In the genomic region with DNA sequence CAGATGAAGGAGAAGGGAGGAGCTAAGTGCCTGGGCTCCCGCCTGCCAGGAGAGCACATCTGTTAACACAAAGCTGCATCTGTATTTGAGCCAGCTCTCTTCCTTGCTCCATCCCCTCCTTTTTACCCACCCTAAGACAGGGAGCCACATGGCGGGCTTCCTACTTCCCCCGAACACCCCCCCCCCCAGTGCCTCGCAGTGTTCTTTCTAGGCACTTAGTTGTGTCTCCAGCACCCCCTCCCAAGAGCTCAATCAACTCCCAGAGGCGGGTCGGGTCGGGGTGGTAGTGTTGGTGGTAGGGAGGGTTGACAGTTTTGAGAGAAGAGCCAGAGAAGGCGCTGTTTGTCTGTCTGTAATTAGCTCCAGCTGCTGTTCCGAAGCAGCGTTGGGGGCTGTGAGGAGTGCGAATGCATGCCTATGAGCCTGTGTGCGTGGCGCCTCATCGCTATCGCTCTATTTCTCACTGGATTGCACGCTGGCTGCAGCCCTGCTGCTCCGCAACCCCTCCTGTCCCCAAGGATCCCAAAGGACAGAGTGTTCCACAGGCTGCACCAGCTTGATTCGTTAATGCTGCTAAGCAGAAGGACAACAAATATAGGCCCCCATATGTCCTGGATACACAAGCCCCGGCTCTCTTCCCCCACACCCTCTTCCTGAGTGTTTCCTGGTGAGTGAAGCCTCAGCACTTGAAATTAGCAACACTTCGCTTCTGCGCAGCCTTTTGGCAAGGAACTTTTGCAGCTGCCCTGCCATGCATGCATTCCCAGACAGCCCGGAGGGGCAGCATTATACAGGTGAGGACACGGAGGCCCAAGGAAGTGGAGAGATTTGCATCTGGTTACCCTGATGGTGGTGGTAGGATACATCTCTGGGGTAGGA, we compare ENCODE assay signal across 8 mouse cellular contexts. TPM values are rescaled to one million over a fixed set of nuclear protein-coding genes. Genes with fewer than 3 reads are reported as not detected.
DNase-seq lines count a peak whose midpoint lies in the region; ATAC-seq and TF ChIP-seq lines count a peak whose summit lies in the region.

No protein-coding gene starts in this region.

- H3K9me3 ChIP-seq in intestine, embryonic 15.5 days = no peaks in the 10 kb centered on the region
- no peaks in the 10 kb centered on the region for H3K9me3 ChIP-seq in neural tube, embryonic 14.5 days (ENCODE audit: control insufficient read depth, low read length)

- no peak for TF ChIP-seq CTCF in cerebellum, adult 2 months (IDR thresholded peaks at IDR 0.05; ENCODE audit: borderline replicate concordance, insufficient read depth, low read depth, low read length)

- H3K27ac ChIP-seq in cerebellum, adult 2 months (ENCODE audit: insufficient read depth, low read length) = no peak overlapping the region
- H3K27ac ChIP-seq in intestine, embryonic 15.5 days = peak overlapping the region; percentile 56
- H3K27ac ChIP-seq in neural tube, embryonic 14.5 days (ENCODE audit: low read depth, low read length) = no peak overlapping the region

- H3K27me3 ChIP-seq in cerebellum, adult 2 months (ENCODE audit: control insufficient read depth, insufficient read depth, low read length) = no peaks in the 10 kb centered on the region
- H3K27me3 ChIP-seq in intestine, embryonic 15.5 days (replicated peaks) = 0 out of 2 replicates have a peak, but pooled peaks cover 5% of the 10 kb centered on the region
- H3K27me3 ChIP-seq in neural tube, embryonic 14.5 days (ENCODE audit: control insufficient read depth, insufficient read depth, low read length) = no peaks in the 10 kb centered on the region

- no peaks in the 10 kb centered on the region for H3K36me3 ChIP-seq in intestine, embryonic 15.5 days
- H3K36me3 ChIP-seq in neural tube, embryonic 14.5 days (ENCODE audit: control insufficient read depth, insufficient read depth, low read length) = no peaks in the 10 kb centered on the region

- H3K4me2 ChIP-seq in intestine, embryonic 15.5 days (replicated peaks) = peak overlapping the region; percentile 57
- H3K4me2 ChIP-seq in neural tube, embryonic 14.5 days (ENCODE audit: low read depth, low read length) = peak overlapping the region; percentile 49

- no peak for TF ChIP-seq POLR2A in cerebellum, adult 2 months (IDR thresholded peaks at IDR 0.05; ENCODE audit: borderline replicate concordance, insufficient read depth, low read length)

- DNase-seq in cerebellum, adult 2 months = no peak
- DNase-seq in cerebellum, adult 18-20 months = no peak
- DNase-seq in right cerebral cortex, postnatal 14 days = peak; percentile 12
- no peak for DNase-seq in right cerebral cortex, postnatal 10 days (ENCODE audit: low spot score in 2 of 2)
- DNase-seq in c-Kit-positive CD71-positive TER-119-positive erythroid progenitor cells, embryonic 14.5 days (ENCODE audit: low spot score) = no peak
- no peak for DNase-seq in adrenal gland, adult 8-10 months

- 18% methylated on average over 23 of the region's 23 CpGs for WGBS in cerebellum, adult 2 months
- 23% methylated on average over 22 of the region's 23 CpGs for WGBS in intestine, embryonic 15.5 days
- 18% methylated on average over 18 of the region's 23 CpGs for WGBS in neural tube, embryonic 14.5 days

- no peak overlapping the region for H3K9ac ChIP-seq in intestine, embryonic 15.5 days
- 0 out of 2 replicates have a peak overlapping the region, but pooled peaks have one; percentile 21 for H3K9ac ChIP-seq in neural tube, embryonic 14.5 days (replicated peaks; ENCODE audit: low read depth, low read length)

- ATAC-seq in intestine, embryonic 15.5 days = peak; percentile 77
- peak; percentile 87 for ATAC-seq in neural tube, embryonic 14.5 days (ENCODE audit: low read depth)

- H3K4me3 ChIP-seq in cerebellum, adult 2 months (replicated peaks; ENCODE audit: insufficient read depth, low read depth, low read length) = peak overlapping the region; percentile 37
- H3K4me3 ChIP-seq in intestine, embryonic 15.5 days (replicated peaks) = 0 out of 2 replicates have a peak overlapping the region, but pooled peaks have one; percentile 9
- H3K4me3 ChIP-seq in neural tube, embryonic 14.5 days (ENCODE audit: low read depth, low read length) = peak overlapping the region; percentile 28; the same call in 1 of the 2 replicates

- H3K4me1 ChIP-seq in cerebellum, adult 2 months (ENCODE audit: control insufficient read depth, insufficient read depth, low read length) = no peaks in the 10 kb centered on the region
- H3K4me1 ChIP-seq in intestine, embryonic 15.5 days (replicated peaks) = no peaks in the 10 kb centered on the region
- no peaks in the 10 kb centered on the region for H3K4me1 ChIP-seq in neural tube, embryonic 14.5 days (ENCODE audit: control insufficient read depth, insufficient read depth, low read length)

RNA-seq across cellular contexts. Expression of gene Rtl9, which starts 18.7 kb away (rescaled TPM):
- polyA plus RNA-seq in cerebellum, adult 2 months (2012; rRNA removed) = 1.0 and 1.3 TPM in 2 replicates
- 0.39 and 0.45 TPM in 2 replicates for polyA plus RNA-seq in intestine, embryonic 15.5 days (2015; fragmentation: Nextera tagmentation; extraction: Ambion mirVana)
- polyA plus RNA-seq in neural tube, embryonic 14.5 days (2014; fragmentation: Nextera tagmentation; extraction: Ambion mirVana) = 0.99 and 1.0 TPM in 2 replicates
- under 1 TPM; 0.09 to 0.19 (median 0.13) TPM for total RNA-seq in adrenal gland, adult 8-10 months (2022)
